Mouse (Mus musculus): ENCODE measurements around the gene Ccdc187.
A peak's percentile ranks its signal among the peaks of the same experiment; 100 is the strongest.

The Ccdc187 gene

GRCm38 (mm10) chr2:26268216-26268615 lies 26.1 kb downstream of the Ccdc187 start:
- DNase-seq = no peak

GRCm38 (mm10) chr2:26266066-26266742 lies 28.2 kb downstream of the Ccdc187 start:
- no peak for DNase-seq

- no peak for DNase-seq
Observed at GRCm38 (mm10) chr2:26265095-26265494, 29.3 kb downstream of the Ccdc187 start.

GRCm38 (mm10) chr2:26264646-26265045 lies 29.7 kb downstream of the Ccdc187 start:
- no peak for DNase-seq

GRCm38 (mm10) chr2:26257315-26258096 lies 36.9 kb downstream of the Ccdc187 start:
- DNase-seq = no peak

GRCm38 (mm10) chr2:26254816-26255215 lies 39.5 kb downstream of the Ccdc187 start:
- no peak for DNase-seq

- DNase-seq = no peak
Observed at GRCm38 (mm10) chr2:26252514-26253206, 41.7 kb downstream of the Ccdc187 start.

GRCm38 (mm10) chr2:26247531-26247930 lies 46.8 kb downstream of the Ccdc187 start:
- DNase-seq = no peak

GRCm38 (mm10) chr2:26240841-26241240 lies 53.5 kb downstream of the Ccdc187 start:
- DNase-seq = no peak

GRCm38 (mm10) chr2:26240330-26240729 lies 54.0 kb downstream of the Ccdc187 start:
- no peak for DNase-seq

GRCm38 (mm10) chr2:26237290-26237782 lies 57.0 kb downstream of the Ccdc187 start, which contains the start of gene Qsox2:
Gene Qsox2, minus strand, starts transcription at chr2:26237525.
- peak; percentile 87 for DNase-seq

- no peak for DNase-seq
Observed at GRCm38 (mm10) chr2:26236681-26237289, 57.6 kb downstream of the Ccdc187 start.

- DNase-seq = no peak
Observed at GRCm38 (mm10) chr2:26234771-26235170, 59.6 kb downstream of the Ccdc187 start.

GRCm38 (mm10) chr2:26234253-26234652 lies 60.1 kb downstream of the Ccdc187 start:
- DNase-seq = no peak

- peak; percentile 32 for DNase-seq
Observed at GRCm38 (mm10) chr2:26231366-26231765, 63.0 kb downstream of the Ccdc187 start.

- peak; percentile 31 for DNase-seq
Observed at GRCm38 (mm10) chr2:26230253-26230652, 64.1 kb downstream of the Ccdc187 start.

GRCm38 (mm10) chr2:26227788-26228187 lies 66.6 kb downstream of the Ccdc187 start:
- peak; percentile 59 for DNase-seq

GRCm38 (mm10) chr2:26225242-26225641 lies 69.1 kb downstream of the Ccdc187 start:
- DNase-seq = no peak

GRCm38 (mm10) chr2:26223961-26224360 lies 70.4 kb downstream of the Ccdc187 start:
- no peak for DNase-seq

- no peak for DNase-seq
Observed at GRCm38 (mm10) chr2:26214526-26214925, 79.8 kb downstream of the Ccdc187 start.

GRCm38 (mm10) chr2:26209566-26209965 lies 84.8 kb downstream of the Ccdc187 start:
- no peak for DNase-seq

- peak; percentile 35 for DNase-seq
Observed at GRCm38 (mm10) chr2:26208126-26208789, 86.1 kb downstream of the Ccdc187 start, which contains the start of gene Lhx3. Gene Lhx3, minus strand, starts transcription at chr2:26208289.

Data from right cerebral cortex, adult 18-20 months (tissue).